Mouse (Mus musculus) left cerebral cortex, postnatal 14 days (tissue): ENCODE data around the gene Spag16. TPM values are rescaled to one million over a fixed set of nuclear protein-coding genes. Genes with fewer than 3 reads are reported as not detected.

Source experiments
- DNase-seq, 2 experiments: peaks; one replicate each; pipeline ENCODE4 v3.0.0; 2021 to 2022; ENCODE audit warnings: low spot score in 2 of 2, mixed read lengths in 1 of 2
- intact Hi-C: fragments of 180-260 bp; cut with DNase I; formaldehyde crosslinking; loops from one replicate; pipeline ENCODE4 v1.15.1; 2025
- total RNA-seq, 2 experiments: library from RNA; stranded (reverse); gene quantifications; 2 replicates each; pipeline ENCODE4 v1.2.3; 2021

Spag16 gene
- total RNA-seq, 2 experiments from 2014 or later = 0.63 to 0.92 TPM

GRCm38 (mm10) chr1:70351371-70351770, 524.6 kb downstream of the Spag16 start:
- intact Hi-C loops = no loop called here
- peak in 1 of 2 experiments; percentile 3 for DNase-seq

- intact Hi-C loops = no loop called here
- DNase-seq = no peak
Observed at GRCm38 (mm10) chr1:70354014-70354413, 527.2 kb downstream of the Spag16 start.

GRCm38 (mm10) chr1:70371721-70372120, 545.0 kb downstream of the Spag16 start:
- intact Hi-C loops = no loop called here
- peak in 1 of 2 experiments; percentile 14 for DNase-seq

GRCm38 (mm10) chr1:70380096-70380495, 553.3 kb downstream of the Spag16 start:
- intact Hi-C loops = no loop called here
- peak; percentile 6 to 13 for DNase-seq

- no peak for DNase-seq
- intact Hi-C loops = no loop called here
Observed at GRCm38 (mm10) chr1:70442209-70443080, 615.7 kb downstream of the Spag16 start.

GRCm38 (mm10) chr1:70479864-70480263, 653.1 kb downstream of the Spag16 start:
- intact Hi-C loops = no loop called here
- peak in 1 of 2 experiments; percentile 9 for DNase-seq

- intact Hi-C loops = no loop called here
Observed at GRCm38 (mm10) chr1:70518918-70519317, 692.1 kb downstream of the Spag16 start.

GRCm38 (mm10) chr1:70527134-70527533, 700.4 kb downstream of the Spag16 start:
- DNase-seq = no peak
- intact Hi-C loops = no loop called here

More at GRCm38 (mm10) chr1:70518918-70519317, 692.1 kb downstream of the Spag16 start:
- no peak for DNase-seq

- DNase-seq = peak; percentile 3 to 6
- intact Hi-C loops = no loop called here
Observed at GRCm38 (mm10) chr1:70529771-70530170, 703.0 kb downstream of the Spag16 start.

- DNase-seq = no peak
Observed at GRCm38 (mm10) chr1:70551839-70552238, 725.1 kb downstream of the Spag16 start.

GRCm38 (mm10) chr1:70621805-70622204, 795.0 kb downstream of the Spag16 start:
- intact Hi-C loops = no loop called here
- DNase-seq = no peak

More at GRCm38 (mm10) chr1:70551839-70552238, 725.1 kb downstream of the Spag16 start:
- intact Hi-C loops = no loop called here

GRCm38 (mm10) chr1:70624803-70625460, 798.2 kb downstream of the Spag16 start:
- intact Hi-C loops = no loop called here
- DNase-seq = no peak

GRCm38 (mm10) chr1:70652719-70653118, 825.9 kb downstream of the Spag16 start:
- no peak for DNase-seq
- intact Hi-C loops = no loop called here

GRCm38 (mm10) chr1:70692529-70692928, 865.8 kb downstream of the Spag16 start:
- intact Hi-C loops = no loop called here
- DNase-seq = no peak

GRCm38 (mm10) chr1:70700270-70700669, 873.5 kb downstream of the Spag16 start:
- intact Hi-C loops = no loop called here
- DNase-seq = no peak

- DNase-seq = no peak
- intact Hi-C loops = no loop called here
Observed at GRCm38 (mm10) chr1:70703934-70704333, 877.2 kb downstream of the Spag16 start.

- intact Hi-C loops = no loop called here
- no peak for DNase-seq
Observed at GRCm38 (mm10) chr1:70705821-70706220, 879.1 kb downstream of the Spag16 start.

- DNase-seq = no peak
- intact Hi-C loops = no loop called here
Observed at GRCm38 (mm10) chr1:70725045-70725444, 898.3 kb downstream of the Spag16 start.

- intact Hi-C loops = no loop called here
- peak; percentile 60 to 62 for DNase-seq
Observed at GRCm38 (mm10) chr1:70725655-70726066, 898.9 kb downstream of the Spag16 start, which contains the start of gene Vwc2l. Gene Vwc2l (plus strand): TSS chr1:70725715.
